Mouse (Mus musculus) heart, embryonic 16.5 days (tissue): ENCODE data around the gene Htra1. TPM values are rescaled to one million over a fixed set of nuclear protein-coding genes. Genes with fewer than 3 reads are reported as not detected.

Source experiments
- ATAC-seq: fragments of 200-750 bp; cut with Nextera tagmentation; replicated peaks from 2 replicates; pipeline ENCODE4 v1.8.0; 2017; ENCODE audit warnings: moderate number of reproducible peaks; ENCODE audit not compliant: insufficient read depth, low FRiP score; ENCODE audit errors: extremely low read depth
- H3K27ac ChIP-seq: fragments of 300-500 bp; sonication (generic); 2 replicates; pipeline ENCODE4 v1.5.1; 2014; ENCODE audit warnings: mild to moderate bottlenecking, low read length, control low read depth, moderate library complexity
- H3K27me3 ChIP-seq: fragments of 300-500 bp; sonication (generic); 2 replicates; pipeline ENCODE4 v1.6.1; 2014; ENCODE audit warnings: low read length, mixed read lengths; ENCODE audit not compliant: control insufficient read depth, insufficient read depth
- H3K36me3 ChIP-seq: fragments of 300-500 bp; sonication (generic); 2 replicates; pipeline ENCODE4 v1.6.1; 2014; ENCODE audit not compliant: control insufficient read depth, insufficient read depth
- H3K4me1 ChIP-seq: fragments of 300-500 bp; sonication (generic); 2 replicates; pipeline ENCODE4 v1.6.1; 2014; ENCODE audit warnings: low read length, mixed read lengths; ENCODE audit not compliant: control insufficient read depth, insufficient read depth
- H3K4me2 ChIP-seq: fragments of 300-500 bp; sonication (generic); 2 replicates; pipeline ENCODE4 v1.6.1; 2014; ENCODE audit warnings: low read depth, mild to moderate bottlenecking, control low read depth, low read length
- H3K4me3 ChIP-seq: fragments of 300-500 bp; sonication (generic); 2 replicates; pipeline ENCODE4 v1.5.1; 2014; ENCODE audit warnings: mild to moderate bottlenecking, control low read depth, low read length
- H3K9ac ChIP-seq: fragments of 300-500 bp; sonication (generic); 2 replicates; pipeline ENCODE4 v1.6.1; 2014; ENCODE audit warnings: low read length, control low read depth
- H3K9me3 ChIP-seq: fragments of 300-500 bp; sonication (generic); replicated peaks from 2 replicates; pipeline ENCODE4 v1.6.1; 2016; ENCODE audit warnings: low read length; ENCODE audit not compliant: control insufficient read depth
- WGBS: fragments of 180-500 bp; shearing (Covaris S2); extraction: QIAGEN DNeasy Blood & Tissue Kit; methylation state at CpG from one replicate; pipeline ENCODE4 v1.1.7; 2014; 5-methylcytosine and 5-hydroxymethylcytosine counted together
- microRNA-seq: library from miRNA; unstranded; fragments of <30 nt; microRNA quantifications from one replicate; pipeline ENCODE4, GENCODE M21; 2017
- polyA plus RNA-seq: library from polyadenylated mRNA; unstranded; fragments of >200 nt; fragmentation: Nextera tagmentation; extraction: Ambion mirVana; gene quantifications from 2 replicates; pipeline ENCODE4 v1.2.1, GENCODE M21; 2015

The Htra1 gene
- polyA plus RNA-seq, 1 experiment from 2014 or later, result 65.6 TPM

- Histone ChIP-seq H3K4me2 (no peak within 1 kb of the TSS), H3K27ac (no peak within 1 kb of the TSS), H3K9me3 (no peaks in the 10 kb centered on the region), H3K4me1 (no peaks in the 10 kb centered on the region), H3K36me3 (no peaks in the 10 kb centered on the region), H3K27me3 (no peaks in the 10 kb centered on the region), H3K9ac (no peak within 1 kb of the TSS), H3K4me3 (no peak within 1 kb of the TSS)
- 67% methylated on average over 5 of the region's 5 CpGs for WGBS
- ATAC-seq, result no peak
Observed at GRCm38 (mm10) chr7:131031755-131032154, 95.8 kb downstream of the Htra1 start, which contains the start of gene Dmbt1. Gene Dmbt1, plus strand, starts transcription at chr7:131032053.

Small RNAs within 50 kb of the gene (microRNA-seq; reads per million reads assigned to microRNA genes)
- 0.79 reads per million for gene Mir7061

Other genes with a start within 250 kb of the Htra1 start
- 0.08 and 0.17 TPM in 2 replicates for gene Btbd16, start 162.0 kb upstream of the Htra1 start, polyA plus RNA-seq
- 55.2 and 56.5 TPM in 2 replicates for gene Plekha1, start 70.4 kb upstream of the Htra1 start, polyA plus RNA-seq
- 0.29 TPM in 1 of 2 replicates, not detected in the other for gene Dmbt1, start 95.9 kb downstream of the Htra1 start, polyA plus RNA-seq
- gene 4933402N03Rik, start 210.2 kb downstream of the Htra1 start, polyA plus RNA-seq, result not detected in 2 replicates
- gene 5430419D17Rik, start 238.3 kb downstream of the Htra1 start, polyA plus RNA-seq, result 0.21 and 0.51 TPM in 2 replicates